Mouse (Mus musculus): ENCODE measurements around the gene Rbm19. TPM values are rescaled to one million over a fixed set of nuclear protein-coding genes. Genes with fewer than 3 reads are reported as not detected.

Rbm19 gene
- polyA plus RNA-seq, 1 experiment from 2014 or later: 22.4 TPM

DNA sequence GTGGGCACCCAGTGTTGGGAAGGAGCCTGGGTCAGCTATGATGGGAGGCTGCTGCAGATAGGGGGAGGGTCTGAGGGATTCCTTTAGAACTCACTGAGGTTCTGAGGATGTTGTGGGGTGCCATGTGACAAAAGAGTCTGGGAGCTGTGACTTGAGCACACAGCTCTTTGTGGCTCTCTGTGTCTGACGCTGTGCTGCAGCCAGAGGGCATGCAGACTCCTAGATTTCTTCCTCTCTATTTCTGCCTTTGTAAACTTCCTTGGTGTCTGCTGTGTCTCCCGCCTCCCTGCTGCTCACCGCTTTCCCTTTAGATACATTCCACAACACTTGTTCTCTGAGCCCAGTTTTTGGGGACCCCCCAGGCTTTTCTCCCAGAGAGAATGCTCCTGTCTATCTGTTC, 36.9 kb downstream of the Rbm19 start:
- H3K9me3 ChIP-seq (replicated peaks; ENCODE audit: control insufficient read depth, low read length): no peaks in the 10 kb centered on the region
- H3K36me3 ChIP-seq (ENCODE audit: control insufficient read depth, insufficient read depth, low read length): no peaks in the 10 kb centered on the region
- WGBS: 89% methylated on average over 3 of the region's 3 CpGs
- no peaks in the 10 kb centered on the region for H3K4me1 ChIP-seq (ENCODE audit: control insufficient read depth, insufficient read depth, low read length)
- no peak overlapping the region for H3K4me2 ChIP-seq (ENCODE audit: low read depth, low read length)
- H3K27me3 ChIP-seq (ENCODE audit: control insufficient read depth, insufficient read depth, low read length): no peaks in the 10 kb centered on the region
- H3K27ac ChIP-seq (ENCODE audit: low read length): no peak overlapping the region
- H3K4me3 ChIP-seq (replicated peaks; ENCODE audit: low read length): no peak overlapping the region
- ATAC-seq (ENCODE audit: insufficient read depth, low FRiP score): no peak
- no peak overlapping the region for H3K9ac ChIP-seq (ENCODE audit: low read length)

DNA sequence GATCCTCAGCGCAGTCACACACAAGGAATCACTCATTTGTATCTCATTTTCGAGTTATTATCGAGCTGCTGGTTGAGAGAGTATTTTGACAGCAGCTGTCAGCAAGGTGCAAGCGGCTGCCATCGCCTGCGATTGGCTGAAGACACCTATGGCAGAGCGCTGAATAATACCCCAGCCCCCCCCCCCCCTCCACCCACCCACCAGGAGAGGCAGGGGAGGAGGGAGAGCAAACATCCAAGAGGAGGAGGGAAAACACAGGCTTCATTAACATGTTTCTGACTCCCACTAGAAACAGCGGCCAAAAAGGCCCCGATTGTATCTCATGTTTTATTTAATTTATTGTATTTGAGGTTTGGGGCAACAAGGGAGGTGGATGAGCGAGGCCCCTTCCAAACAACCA, 39.4 kb downstream of the Rbm19 start:
- Histone ChIP-seq H3K9me3 (replicated peaks; ENCODE audit: control insufficient read depth, low read length) (no peaks in the 10 kb centered on the region), H3K9ac (ENCODE audit: low read length) (no peak overlapping the region), H3K4me3 (replicated peaks; ENCODE audit: low read length) (no peak overlapping the region), H3K27me3 (ENCODE audit: control insufficient read depth, insufficient read depth, low read length) (no peaks in the 10 kb centered on the region), H3K4me1 (ENCODE audit: control insufficient read depth, insufficient read depth, low read length) (no peaks in the 10 kb centered on the region), H3K4me2 (ENCODE audit: low read depth, low read length) (no peak overlapping the region), H3K27ac (ENCODE audit: low read length) (no peak overlapping the region), H3K36me3 (ENCODE audit: control insufficient read depth, insufficient read depth, low read length) (no peaks in the 10 kb centered on the region)
- 61% methylated on average over 10 of the region's 10 CpGs for WGBS
- ATAC-seq (ENCODE audit: insufficient read depth, low FRiP score): no peak

DNA sequence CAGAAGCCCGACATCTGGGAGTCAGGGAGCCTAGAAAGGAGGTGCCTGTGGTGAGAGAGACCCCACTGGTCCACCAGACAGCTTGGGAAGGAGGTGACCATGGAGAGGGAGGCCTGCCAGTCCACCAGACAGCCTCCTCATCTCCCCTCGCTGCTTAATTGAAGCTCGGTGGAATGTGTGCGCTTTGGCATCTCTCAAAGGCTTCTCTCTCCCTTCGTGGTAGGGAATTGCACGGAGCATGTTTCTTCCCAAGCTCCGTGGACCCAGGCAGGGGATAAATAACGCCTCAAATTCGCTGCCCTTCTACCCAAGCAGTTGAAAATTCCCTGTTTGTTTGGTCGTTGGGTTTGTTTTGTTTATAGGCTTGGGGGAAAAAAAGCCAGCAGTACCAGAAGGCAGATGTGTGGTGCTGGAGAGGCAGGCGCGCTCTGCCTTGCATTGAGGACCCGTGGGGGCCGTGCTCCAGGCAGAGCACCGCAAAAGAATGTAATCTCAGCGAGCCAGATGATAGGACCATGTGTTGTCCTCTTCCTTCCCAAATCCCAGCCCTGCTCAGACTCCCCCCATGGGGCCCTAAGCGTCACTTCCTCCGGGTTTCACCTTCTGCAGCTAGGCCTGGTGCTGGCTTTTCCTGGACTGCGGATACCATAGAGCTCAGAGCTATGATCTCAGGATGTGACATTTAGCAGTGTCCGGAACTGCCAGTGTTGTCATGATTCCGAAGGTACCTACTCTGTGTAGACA, 40.1 kb downstream of the Rbm19 start:
- no peak overlapping the region for H3K4me3 ChIP-seq (replicated peaks; ENCODE audit: low read length)
- no peaks in the 10 kb centered on the region for H3K9me3 ChIP-seq (replicated peaks; ENCODE audit: control insufficient read depth, low read length)
- no peaks in the 10 kb centered on the region for H3K4me1 ChIP-seq (ENCODE audit: control insufficient read depth, insufficient read depth, low read length)
- H3K27me3 ChIP-seq (ENCODE audit: control insufficient read depth, insufficient read depth, low read length): no peaks in the 10 kb centered on the region
- no peak overlapping the region for H3K9ac ChIP-seq (ENCODE audit: low read length)
- H3K4me2 ChIP-seq (ENCODE audit: low read depth, low read length): no peak overlapping the region
- no peak overlapping the region for H3K27ac ChIP-seq (ENCODE audit: low read length)
- ATAC-seq (ENCODE audit: insufficient read depth, low FRiP score): 0 out of 2 replicates have a peak, but pooled peaks have one; percentile 22
- 65% methylated on average over 21 of the region's 21 CpGs for WGBS
- H3K36me3 ChIP-seq (ENCODE audit: control insufficient read depth, insufficient read depth, low read length): no peaks in the 10 kb centered on the region

DNA sequence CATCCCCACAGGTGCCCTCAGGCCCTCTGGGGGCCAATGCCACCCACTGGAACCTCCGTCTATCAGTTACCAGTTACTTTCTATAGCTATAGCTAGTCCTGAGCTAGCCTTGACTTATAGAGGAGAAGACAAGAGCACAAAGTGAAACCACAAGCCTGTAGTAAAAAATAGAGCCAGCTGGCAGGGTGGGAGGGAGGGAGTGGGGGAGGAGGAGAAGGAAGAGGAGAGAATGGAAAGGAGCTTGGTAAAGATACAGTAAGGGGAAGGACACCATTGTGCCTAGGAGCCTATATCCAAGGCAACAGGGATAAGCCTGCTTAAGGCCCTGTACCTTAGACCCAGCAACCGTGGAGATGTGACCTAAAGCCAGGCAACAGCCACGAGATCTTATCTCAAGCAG, 40.9 kb downstream of the Rbm19 start:
- Histone ChIP-seq H3K4me1 (ENCODE audit: control insufficient read depth, insufficient read depth, low read length) (no peaks in the 10 kb centered on the region), H3K4me3 (replicated peaks; ENCODE audit: low read length) (no peak overlapping the region), H3K9me3 (replicated peaks; ENCODE audit: control insufficient read depth, low read length) (no peaks in the 10 kb centered on the region), H3K27me3 (ENCODE audit: control insufficient read depth, insufficient read depth, low read length) (no peaks in the 10 kb centered on the region), H3K9ac (ENCODE audit: low read length) (no peak overlapping the region), H3K27ac (ENCODE audit: low read length) (no peak overlapping the region), H3K36me3 (ENCODE audit: control insufficient read depth, insufficient read depth, low read length) (no peaks in the 10 kb centered on the region), H3K4me2 (ENCODE audit: low read depth, low read length) (no peak overlapping the region)
- WGBS: 74% methylated on average over 3 of the region's 3 CpGs
- ATAC-seq (ENCODE audit: insufficient read depth, low FRiP score): no peak

DNA sequence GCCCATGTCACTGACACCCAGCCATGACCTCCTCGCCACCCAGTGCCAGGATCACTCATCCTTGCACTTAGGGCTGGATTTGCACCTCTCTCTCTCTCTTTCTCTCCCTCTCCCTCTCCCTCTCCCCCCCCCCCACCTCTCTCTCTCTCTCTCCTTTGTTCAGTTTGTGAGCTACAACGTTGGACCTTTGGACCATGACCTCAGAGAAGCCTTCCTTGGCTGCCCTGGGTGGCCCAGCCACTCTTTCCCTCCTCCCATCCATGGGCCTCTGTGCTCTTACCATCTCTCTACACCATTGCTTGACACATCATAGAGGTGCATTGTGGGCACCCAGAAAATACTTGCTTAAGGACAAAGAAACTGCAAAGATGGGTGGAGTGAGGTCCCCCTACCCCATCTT, 42.2 kb downstream of the Rbm19 start:
- no peak for ATAC-seq (ENCODE audit: insufficient read depth, low FRiP score)
- H3K9ac ChIP-seq (ENCODE audit: low read length): no peak overlapping the region

DNA sequence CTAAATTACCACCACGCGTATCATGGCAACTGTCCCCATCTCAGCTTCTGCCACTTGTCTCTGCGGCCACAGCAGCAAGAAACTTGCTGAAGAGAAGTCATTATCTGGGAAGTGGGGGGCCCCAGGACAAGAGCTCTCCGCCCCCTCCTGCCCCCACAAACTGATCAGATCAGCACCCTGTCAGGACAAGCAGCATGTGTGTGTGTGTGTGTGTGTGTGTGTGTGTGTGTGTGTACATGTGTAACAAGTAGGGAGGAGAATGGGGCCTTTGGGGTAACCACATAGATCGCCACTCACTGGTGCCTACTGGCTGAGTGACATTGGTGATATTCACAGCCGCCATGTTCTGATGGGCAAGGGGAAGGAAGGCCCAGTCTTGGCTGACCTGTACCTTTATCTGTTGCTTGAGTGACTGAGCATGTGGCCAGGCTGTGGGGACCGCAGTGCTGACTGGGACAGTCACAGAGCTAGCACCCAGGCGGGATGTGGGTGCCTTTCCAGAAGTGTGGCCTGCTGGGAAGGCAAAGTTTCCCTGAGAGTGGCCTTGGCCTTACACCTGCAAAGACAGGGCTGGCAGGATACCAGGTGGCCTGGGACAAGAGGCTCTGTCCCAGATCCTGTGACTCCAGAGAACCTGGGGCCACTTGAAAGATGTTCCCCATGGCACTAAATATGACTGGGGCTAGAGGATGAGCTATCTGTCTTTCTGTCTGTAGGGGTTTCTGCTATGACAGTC, 44.8 kb downstream of the Rbm19 start:
- no peak overlapping the region for H3K4me2 ChIP-seq (ENCODE audit: low read depth, low read length)
- no peaks in the 10 kb centered on the region for H3K36me3 ChIP-seq (ENCODE audit: control insufficient read depth, insufficient read depth, low read length)
- ATAC-seq (ENCODE audit: insufficient read depth, low FRiP score): no peak
- H3K4me3 ChIP-seq (replicated peaks; ENCODE audit: low read length): no peak overlapping the region
- no peaks in the 10 kb centered on the region for H3K9me3 ChIP-seq (replicated peaks; ENCODE audit: control insufficient read depth, low read length)
- H3K27me3 ChIP-seq (ENCODE audit: control insufficient read depth, insufficient read depth, low read length): no peaks in the 10 kb centered on the region
- H3K9ac ChIP-seq (ENCODE audit: low read length): no peak overlapping the region
- H3K4me1 ChIP-seq (ENCODE audit: control insufficient read depth, insufficient read depth, low read length): no peaks in the 10 kb centered on the region
- no peak overlapping the region for H3K27ac ChIP-seq (ENCODE audit: low read length)
- 87% methylated on average over 8 of the region's 8 CpGs for WGBS

More for the DNA sequence above, 42.2 kb downstream of the Rbm19 start:
- Histone ChIP-seq H3K9me3 (replicated peaks; ENCODE audit: control insufficient read depth, low read length) (no peaks in the 10 kb centered on the region), H3K27me3 (ENCODE audit: control insufficient read depth, insufficient read depth, low read length) (no peaks in the 10 kb centered on the region), H3K4me2 (ENCODE audit: low read depth, low read length) (no peak overlapping the region), H3K36me3 (ENCODE audit: control insufficient read depth, insufficient read depth, low read length) (no peaks in the 10 kb centered on the region), H3K4me3 (replicated peaks; ENCODE audit: low read length) (no peak overlapping the region), H3K27ac (ENCODE audit: low read length) (no peak overlapping the region), H3K4me1 (ENCODE audit: control insufficient read depth, insufficient read depth, low read length) (no peaks in the 10 kb centered on the region)
- 74% methylated on average over 2 of the region's 2 CpGs for WGBS

DNA sequence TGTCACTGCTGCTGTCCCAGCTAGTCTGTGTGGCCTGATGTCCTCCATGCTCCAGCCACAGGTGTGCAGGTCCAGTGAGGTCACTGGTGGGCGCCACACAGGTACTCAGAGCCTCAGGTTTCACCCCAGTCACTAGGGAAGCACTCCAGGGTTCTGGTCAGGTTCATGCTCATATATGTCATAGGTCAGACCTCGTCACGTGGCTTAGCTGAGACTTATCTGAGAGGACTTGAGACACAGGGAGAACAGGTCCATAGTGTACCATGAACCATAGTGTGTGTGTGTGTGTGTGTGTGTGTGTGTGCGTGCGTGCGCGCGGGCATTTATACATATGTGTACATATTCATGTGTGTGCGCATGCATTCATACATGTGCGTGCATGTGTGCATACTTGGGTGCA, 46.4 kb downstream of the Rbm19 start:
- Histone ChIP-seq H3K4me2 (ENCODE audit: low read depth, low read length) (no peak overlapping the region), H3K27ac (ENCODE audit: low read length) (no peak overlapping the region), H3K27me3 (ENCODE audit: control insufficient read depth, insufficient read depth, low read length) (no peaks in the 10 kb centered on the region), H3K36me3 (ENCODE audit: control insufficient read depth, insufficient read depth, low read length) (no peaks in the 10 kb centered on the region), H3K9me3 (replicated peaks; ENCODE audit: control insufficient read depth, low read length) (no peaks in the 10 kb centered on the region), H3K4me1 (ENCODE audit: control insufficient read depth, insufficient read depth, low read length) (no peaks in the 10 kb centered on the region), H3K4me3 (replicated peaks; ENCODE audit: low read length) (no peak overlapping the region), H3K9ac (ENCODE audit: low read length) (no peak overlapping the region)
- ATAC-seq (ENCODE audit: insufficient read depth, low FRiP score): peak; percentile 3; the same call in 1 of the 2 replicates
- WGBS: 94% methylated on average over 10 of the region's 10 CpGs

DNA sequence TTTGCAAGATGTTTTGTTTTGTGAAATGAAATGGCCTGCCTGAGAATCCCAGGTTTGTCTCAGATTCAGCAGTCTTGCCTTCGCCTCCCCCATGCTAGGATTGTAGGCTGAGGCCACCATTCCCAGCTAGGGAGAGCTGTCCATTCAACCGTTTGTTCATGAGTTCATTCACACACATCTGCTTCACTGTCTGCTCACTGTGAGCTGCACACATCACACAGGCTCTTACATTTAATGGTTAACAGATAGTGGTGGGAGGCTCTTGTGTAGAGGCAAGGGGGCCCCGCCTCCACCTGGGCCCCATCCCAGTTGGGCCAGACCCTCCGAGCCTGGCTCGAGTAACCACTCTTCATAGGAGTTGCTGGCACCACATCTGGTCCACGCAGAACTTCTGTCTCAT, 47.2 kb downstream of the Rbm19 start:
- Histone ChIP-seq H3K27ac (ENCODE audit: low read length) (no peak overlapping the region), H3K4me2 (ENCODE audit: low read depth, low read length) (no peak overlapping the region), H3K27me3 (ENCODE audit: control insufficient read depth, insufficient read depth, low read length) (no peaks in the 10 kb centered on the region), H3K36me3 (ENCODE audit: control insufficient read depth, insufficient read depth, low read length) (no peaks in the 10 kb centered on the region), H3K4me3 (replicated peaks; ENCODE audit: low read length) (no peak overlapping the region), H3K4me1 (ENCODE audit: control insufficient read depth, insufficient read depth, low read length) (no peaks in the 10 kb centered on the region), H3K9ac (ENCODE audit: low read length) (no peak overlapping the region), H3K9me3 (replicated peaks; ENCODE audit: control insufficient read depth, low read length) (no peaks in the 10 kb centered on the region)
- WGBS: 63% methylated on average over 6 of the region's 6 CpGs
- no peak for ATAC-seq (ENCODE audit: insufficient read depth, low FRiP score)

DNA sequence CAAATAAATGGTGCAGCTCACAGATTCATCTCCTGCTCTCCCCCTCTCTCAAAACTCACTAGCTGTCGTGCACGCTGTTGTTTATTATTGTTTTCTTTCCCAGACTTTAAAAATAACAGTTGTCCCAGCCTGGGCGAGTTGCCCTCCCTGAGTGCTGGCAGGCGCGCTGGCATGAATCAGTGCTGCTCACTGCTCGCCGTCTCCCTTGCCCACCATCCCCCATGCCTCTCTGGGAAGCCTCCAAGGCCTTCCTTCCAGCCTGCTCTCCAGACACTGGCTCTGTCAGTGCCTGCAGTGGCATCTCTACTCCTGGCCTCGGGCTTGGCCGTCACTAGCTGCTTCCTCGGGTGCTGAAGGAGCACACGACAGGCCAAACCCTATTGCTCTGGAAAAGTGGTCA, 48.2 kb downstream of the Rbm19 start:
- H3K36me3 ChIP-seq (ENCODE audit: control insufficient read depth, insufficient read depth, low read length): no peaks in the 10 kb centered on the region
- no peak overlapping the region for H3K27ac ChIP-seq (ENCODE audit: low read length)
- H3K9ac ChIP-seq (ENCODE audit: low read length): no peak overlapping the region
- no peaks in the 10 kb centered on the region for H3K27me3 ChIP-seq (ENCODE audit: control insufficient read depth, insufficient read depth, low read length)
- H3K4me2 ChIP-seq (ENCODE audit: low read depth, low read length): no peak overlapping the region
- ATAC-seq (ENCODE audit: insufficient read depth, low FRiP score): no peak
- H3K4me1 ChIP-seq (ENCODE audit: control insufficient read depth, insufficient read depth, low read length): no peaks in the 10 kb centered on the region
- H3K4me3 ChIP-seq (replicated peaks; ENCODE audit: low read length): no peak overlapping the region
- H3K9me3 ChIP-seq (replicated peaks; ENCODE audit: control insufficient read depth, low read length): no peaks in the 10 kb centered on the region
- 72% methylated on average over 11 of the region's 11 CpGs for WGBS
